Mouse (Mus musculus) embryonic facial prominence, embryonic 11.5 days (tissue): ENCODE results near the gene Sez6l2. TPM values are rescaled to one million over a fixed set of nuclear protein-coding genes. Genes with fewer than 3 reads are reported as not detected.
A peak's percentile ranks its signal among the peaks of the same experiment; 100 is the strongest.

ENCODE experiments used
- ATAC-seq: fragments of 200-750 bp; cut with Nextera tagmentation; replicated peaks from 2 replicates; pipeline ENCODE4 v1.8.0; 2017; ENCODE audit warnings: low read depth; ENCODE audit not compliant: insufficient number of reproducible peaks, low FRiP score, low TSS enrichment
- DNase-seq: peaks from one replicate; pipeline ENCODE4 v3.0.0-alpha.2; 2015; ENCODE audit warnings: low spot score
- H3K27ac ChIP-seq: fragments of 300-500 bp; sonication (generic); replicated peaks from 2 replicates; pipeline ENCODE4 v1.5.1; 2014; ENCODE audit warnings: mild to moderate bottlenecking, low read depth, low read length, control low read depth
- H3K27me3 ChIP-seq: fragments of 300-500 bp; sonication (generic); 2 replicates; pipeline ENCODE4 v1.6.1; 2014; ENCODE audit warnings: mild to moderate bottlenecking, low read length, moderate library complexity, mixed read lengths; ENCODE audit not compliant: control insufficient read depth, insufficient read depth
- H3K36me3 ChIP-seq: fragments of 300-500 bp; sonication (generic); replicated peaks from 2 replicates; pipeline ENCODE4 v1.6.1; 2014; ENCODE audit warnings: low read depth, mild to moderate bottlenecking, low read length, moderate library complexity, mixed read lengths; ENCODE audit not compliant: control insufficient read depth, insufficient read depth
- H3K4me1 ChIP-seq: fragments of 300-500 bp; sonication (generic); 2 replicates; pipeline ENCODE4 v1.6.1; 2014; ENCODE audit warnings: low read length, mixed read lengths; ENCODE audit not compliant: control insufficient read depth, insufficient read depth
- H3K4me2 ChIP-seq: fragments of 300-500 bp; sonication (generic); 2 replicates; pipeline ENCODE4 v1.6.1; 2014; ENCODE audit warnings: low read depth, mild to moderate bottlenecking, control low read depth, low read length, moderate library complexity
- H3K4me3 ChIP-seq: fragments of 300-500 bp; sonication (generic); 2 replicates; pipeline ENCODE4 v1.5.1; 2014; ENCODE audit warnings: low read depth, low read length, control low read depth
- H3K9ac ChIP-seq: fragments of 300-500 bp; sonication (generic); replicated peaks from 2 replicates; pipeline ENCODE4 v1.6.1; 2014; ENCODE audit warnings: mild to moderate bottlenecking, control low read depth, low read length
- H3K9me3 ChIP-seq: fragments of 300-500 bp; sonication (generic); replicated peaks from 2 replicates; pipeline ENCODE4 v1.6.1; 2016; ENCODE audit warnings: mild to moderate bottlenecking, low read length, inconsistent platforms, mixed read lengths; ENCODE audit not compliant: control insufficient read depth
- WGBS: fragments of 180-500 bp; shearing (Covaris S2); extraction: QIAGEN DNeasy Blood & Tissue Kit; methylation state at CpG from one replicate; pipeline ENCODE4 v1.1.7; 2014; 5-methylcytosine and 5-hydroxymethylcytosine counted together
- polyA plus RNA-seq: library from polyadenylated mRNA; unstranded; fragments of >200 nt; fragmentation: Nextera tagmentation; extraction: Ambion mirVana; gene quantifications from 2 replicates; pipeline ENCODE4 v1.2.1, GENCODE M21; 2014

The Sez6l2 gene
- polyA plus RNA-seq, 1 experiment from 2014 or later: 1.2 TPM

DNA sequence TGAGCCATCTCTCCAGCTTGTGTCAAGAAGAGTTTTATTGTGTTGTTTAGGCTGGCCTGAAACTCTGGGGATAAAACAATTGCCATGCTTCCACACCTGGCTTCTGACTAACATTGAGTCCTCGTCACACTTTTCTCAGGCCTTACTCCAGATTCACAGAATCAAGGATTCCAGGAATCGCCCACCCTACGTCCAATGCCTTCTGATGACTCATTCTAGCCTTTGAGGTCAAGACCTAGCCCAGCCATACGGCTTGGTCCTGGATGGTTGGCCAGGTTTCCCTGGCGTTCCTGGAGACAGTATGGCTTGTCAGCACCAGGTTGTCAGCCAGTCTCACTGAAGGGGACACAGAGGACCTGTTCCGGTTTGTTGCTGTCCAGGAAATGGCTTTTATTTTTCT is 62.0 kb downstream of the Sez6l2 start:
- Histone ChIP-seq H3K4me3 (no peak overlapping the region), H3K9me3 (no peaks in the 10 kb centered on the region), H3K27me3 (no peaks in the 10 kb centered on the region), H3K36me3 (peaks cover 4% of the 10 kb centered on the region), H3K27ac (no peak overlapping the region), H3K4me1 (peaks cover 11% of the 10 kb centered on the region; the same call in 1 of the 2 replicates), H3K4me2 (no peak overlapping the region), H3K9ac (no peak overlapping the region)
- DNase-seq (no peak), ATAC-seq (no peak)
- 86% methylated on average over 6 of the region's 6 CpGs for WGBS

DNA sequence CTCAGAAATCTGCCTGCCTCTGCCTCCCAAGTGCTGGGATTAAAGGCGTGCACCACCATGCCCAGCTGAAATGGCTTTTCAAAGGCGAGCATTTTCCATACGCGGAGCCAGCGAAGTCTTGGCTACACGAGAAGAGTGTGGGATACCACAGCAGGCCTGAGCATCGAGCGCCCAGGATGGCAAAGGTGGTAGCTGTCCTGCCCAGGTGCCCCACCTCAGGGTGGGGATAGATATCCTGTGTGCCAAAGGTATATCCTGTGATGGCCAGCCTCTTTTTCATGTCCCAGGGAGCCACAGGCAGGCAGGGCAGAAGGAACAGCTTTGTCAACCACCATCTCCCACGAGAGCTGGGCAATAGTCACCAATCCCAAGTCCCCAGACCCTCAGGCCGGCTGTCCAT is 62.5 kb downstream of the Sez6l2 start:
- H3K9me3 ChIP-seq: no peaks in the 10 kb centered on the region
- no peak overlapping the region for H3K4me2 ChIP-seq
- no peak for DNase-seq
- no peaks in the 10 kb centered on the region for H3K27me3 ChIP-seq
- H3K27ac ChIP-seq: no peak overlapping the region
- WGBS: 96% methylated on average over 10 of the region's 10 CpGs
- no peak overlapping the region for H3K9ac ChIP-seq
- peaks cover 11% of the 10 kb centered on the region; the same call in 1 of the 2 replicates for H3K4me1 ChIP-seq
- no peak overlapping the region for H3K4me3 ChIP-seq
- peaks cover 4% of the 10 kb centered on the region for H3K36me3 ChIP-seq
- ATAC-seq: no peak

- WGBS: 97% methylated on average over 6 of the region's 6 CpGs
- no peak for ATAC-seq
- no peak for DNase-seq
- no peaks in the 10 kb centered on the region for H3K9me3 ChIP-seq
- no peak overlapping the region for H3K4me2 ChIP-seq
- no peaks in the 10 kb centered on the region for H3K27me3 ChIP-seq
- no peak overlapping the region for H3K4me3 ChIP-seq
- no peak overlapping the region for H3K27ac ChIP-seq
- no peak overlapping the region for H3K9ac ChIP-seq
- H3K36me3 ChIP-seq: peaks cover 4% of the 10 kb centered on the region
- H3K4me1 ChIP-seq: peaks cover 11% of the 10 kb centered on the region; the same call in 1 of the 2 replicates
Measured at GRCm38 (mm10) chr7:127013385-127013784, 63.0 kb downstream of the Sez6l2 start.

- H3K36me3 ChIP-seq: peaks cover 4% of the 10 kb centered on the region
- peak within 1 kb of the TSS; percentile 41 for H3K9ac ChIP-seq
- no peaks in the 10 kb centered on the region for H3K27me3 ChIP-seq
- H3K4me3 ChIP-seq: peak within 1 kb of the TSS; percentile 18
- H3K27ac ChIP-seq: no peak within 1 kb of the TSS
- 45% methylated on average over 11 of the region's 11 CpGs for WGBS
- no peak for ATAC-seq
- H3K4me2 ChIP-seq: peak within 1 kb of the TSS; percentile 85
- peak; percentile 54 for DNase-seq
- peaks cover 11% of the 10 kb centered on the region; the same call in 1 of the 2 replicates for H3K4me1 ChIP-seq
- H3K9me3 ChIP-seq: no peaks in the 10 kb centered on the region
Measured at GRCm38 (mm10) chr7:127014320-127014719, 64.0 kb downstream of the Sez6l2 start, which contains the start of gene Mvp. Mvp (minus strand) TSS chr7:127014621.

DNA sequence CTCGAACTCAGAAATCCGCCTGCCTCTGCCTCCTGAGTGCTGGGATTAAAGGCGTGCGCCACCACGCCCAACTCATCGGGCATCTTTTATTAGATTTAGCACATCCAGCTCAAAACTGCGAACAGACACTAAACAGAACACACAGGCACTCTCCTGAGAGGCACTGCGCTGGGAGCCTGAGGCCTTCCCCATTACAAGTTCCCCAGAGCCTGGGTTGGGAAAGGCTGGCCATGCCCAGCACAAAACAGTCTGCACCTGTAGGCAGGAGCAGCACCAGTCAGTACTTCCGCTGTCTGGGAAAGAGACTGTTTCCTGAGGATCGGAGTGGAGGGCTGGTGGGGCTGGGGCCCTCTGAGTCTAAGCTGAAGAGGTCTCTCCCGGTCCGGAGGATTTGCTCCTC is 64.6 kb downstream of the Sez6l2 start:
- Histone ChIP-seq H3K27me3 (no peaks in the 10 kb centered on the region), H3K9me3 (no peaks in the 10 kb centered on the region), H3K9ac (peak overlapping the region; percentile 22; the same call in 1 of the 2 replicates), H3K4me2 (peak overlapping the region; percentile 85; the same call in 1 of the 2 replicates), H3K36me3 (peaks cover 4% of the 10 kb centered on the region), H3K4me1 (peaks cover 11% of the 10 kb centered on the region), H3K27ac (no peak overlapping the region), H3K4me3 (no peak overlapping the region)
- WGBS: 92% methylated on average over 12 of the region's 12 CpGs
- ATAC-seq: no peak
- DNase-seq: no peak

DNA sequence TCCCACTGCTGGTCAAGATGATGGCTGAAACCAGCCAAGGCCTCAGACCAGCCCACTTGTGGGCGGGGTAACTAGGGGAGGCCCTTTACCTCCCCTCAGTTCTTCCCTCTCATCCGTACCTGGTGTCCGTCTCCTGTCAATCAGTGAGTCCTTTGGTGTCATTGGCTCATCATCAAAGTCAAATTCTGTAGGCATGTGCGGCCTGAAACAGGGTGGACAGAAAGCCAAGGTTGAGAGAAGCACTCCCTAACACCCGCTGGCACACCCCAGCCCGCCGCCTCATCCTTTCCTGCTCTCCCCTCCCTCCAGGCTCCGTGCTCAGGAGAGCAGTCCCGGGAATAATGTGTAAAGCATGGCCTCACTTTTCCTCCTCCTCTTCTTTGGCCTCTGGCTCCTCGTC is 65.7 kb downstream of the Sez6l2 start:
- Histone ChIP-seq H3K27ac (peak overlapping the region; percentile 88), H3K27me3 (no peaks in the 10 kb centered on the region), H3K4me3 (peak overlapping the region; percentile 66), H3K4me1 (peaks cover 13% of the 10 kb centered on the region), H3K4me2 (peak overlapping the region; percentile 85), H3K9me3 (no peaks in the 10 kb centered on the region), H3K36me3 (peaks cover 4% of the 10 kb centered on the region), H3K9ac (peak overlapping the region; percentile 87)
- WGBS: 2% methylated on average over 10 of the region's 10 CpGs
- DNase-seq (peak; percentile 61), ATAC-seq (peak; percentile 15; the same call in 1 of the 2 replicates)

DNA sequence TGATC is 65.9 kb downstream of the Sez6l2 start, which contains the start of gene Pagr1b:
Gene Pagr1b (minus strand): TSS at position 4 of the 5 bp plus-strand sequence.
- Histone ChIP-seq H3K4me3 (peak within 1 kb of the TSS; percentile 66), H3K27me3 (no peaks in the 10 kb centered on the region), H3K9ac (peak within 1 kb of the TSS; percentile 87), H3K4me2 (peak within 1 kb of the TSS; percentile 85), H3K36me3 (peaks cover 4% of the 10 kb centered on the region), H3K9me3 (no peaks in the 10 kb centered on the region), H3K27ac (peak within 1 kb of the TSS; percentile 88), H3K4me1 (peaks cover 13% of the 10 kb centered on the region)
- DNase-seq (no peak), ATAC-seq (no peak)

DNA sequence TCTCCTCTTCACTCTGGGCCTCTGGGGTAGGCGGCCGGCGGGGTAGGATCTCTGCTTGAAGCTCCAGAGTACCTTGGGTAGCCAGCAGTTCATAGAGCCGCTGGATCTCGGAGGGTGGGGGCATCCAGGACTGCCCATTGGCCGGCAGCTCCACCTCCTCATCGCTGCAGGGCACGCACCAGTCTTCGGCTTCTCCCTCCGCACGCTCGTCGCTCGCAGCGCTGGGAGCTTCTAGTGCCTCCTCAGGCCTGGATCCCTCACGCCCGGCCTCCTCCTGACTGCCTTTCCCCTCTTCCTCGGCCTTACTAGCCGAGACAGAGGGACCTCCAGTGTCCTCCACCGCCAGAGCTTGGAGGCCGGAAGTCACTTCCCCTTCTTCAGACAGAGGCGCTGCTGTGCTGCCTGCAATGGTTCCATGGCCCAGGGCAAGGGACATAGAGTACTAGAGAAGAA is 66.1 kb downstream of the Sez6l2 start:
- Histone ChIP-seq H3K36me3 (peaks cover 4% of the 10 kb centered on the region), H3K4me2 (peak overlapping the region; percentile 85), H3K27ac (peak overlapping the region; percentile 88), H3K9me3 (no peaks in the 10 kb centered on the region), H3K4me1 (peaks cover 13% of the 10 kb centered on the region), H3K9ac (peak overlapping the region; percentile 87), H3K4me3 (peak overlapping the region; percentile 66), H3K27me3 (no peaks in the 10 kb centered on the region)
- ATAC-seq (peak; percentile 32), DNase-seq (no peak)
- WGBS: 0% methylated on average over 22 of the region's 22 CpGs
